Mouse (Mus musculus) myocyte (in vitro differentiated cells): ENCODE results near the gene Clec2l.

Experiments
- CEBPB ChIP-seq: IDR thresholded peaks from 2 replicates; pipeline ENCODE4 v1.6.1; 2011; ENCODE audit warnings: mild to moderate bottlenecking, moderate library complexity; ENCODE audit not compliant: poor library complexity, insufficient read depth, severe bottlenecking
- E2F4 ChIP-seq: IDR thresholded peaks from one replicate; pipeline ENCODE4 v1.6.1; 2011; ENCODE audit warnings: mild to moderate bottlenecking, control low read depth, moderate library complexity; ENCODE audit not compliant: insufficient read depth
- MYOD1 ChIP-seq, 3 experiments: IDR thresholded peaks; one replicate each; pipeline ENCODE4 v1.6.1; 2011; ENCODE audit warnings: control low read depth in 2 of 3, low read depth in 2 of 3, mild to moderate bottlenecking in 2 of 3, moderate library complexity in 1 of 3; ENCODE audit not compliant: insufficient read length in 2 of 3, control insufficient read depth in 1 of 3
- MYOG ChIP-seq, 3 experiments: IDR thresholded peaks; one replicate each; pipeline ENCODE4 v1.6.1; 2011; ENCODE audit warnings: control low read depth in 2 of 3, low read depth in 2 of 3, mild to moderate bottlenecking in 2 of 3; ENCODE audit not compliant: insufficient read length in 2 of 3, control insufficient read depth in 1 of 3, insufficient read depth in 1 of 3
- POLR2A ChIP-seq: IDR thresholded peaks from one replicate; pipeline ENCODE4 v1.6.1; 2011; ENCODE audit warnings: low read depth, mild to moderate bottlenecking, control low read depth, moderate library complexity; ENCODE audit not compliant: insufficient read length
- POLR2AphosphoS2 ChIP-seq: IDR thresholded peaks from one replicate; pipeline ENCODE4 v1.6.1; 2011; ENCODE audit warnings: low read depth, control low read depth; ENCODE audit not compliant: insufficient read length
- REST ChIP-seq: IDR thresholded peaks from one replicate; pipeline ENCODE4 v1.6.1; 2011; ENCODE audit warnings: mild to moderate bottlenecking, control low read depth, moderate library complexity; ENCODE audit not compliant: insufficient read depth, insufficient read length
- SRF ChIP-seq: IDR thresholded peaks from one replicate; pipeline ENCODE4 v1.6.1; 2011; ENCODE audit warnings: low read depth; ENCODE audit not compliant: control insufficient read depth, insufficient read length
- TCF12 ChIP-seq: IDR thresholded peaks from one replicate; pipeline ENCODE4 v1.6.1; 2011; ENCODE audit warnings: mild to moderate bottlenecking, control low read depth; ENCODE audit not compliant: poor library complexity, insufficient read depth, severe bottlenecking
- USF1 ChIP-seq: IDR thresholded peaks from one replicate; pipeline ENCODE4 v1.6.1; 2011; ENCODE audit warnings: low read depth, mild to moderate bottlenecking, control low read depth, moderate library complexity

GRCm38 (mm10) chr6:38687216-38687615 is 24.3 kb downstream of the Clec2l start:
- TF ChIP-seq POLR2A (no peak), CEBPB (no peak), TCF12 (no peak), MYOG (IDR thresholded peaks at IDR 0.05; ENCODE audit: control insufficient read depth in 1 of 3, insufficient read depth in 1 of 3, insufficient read length in 2 of 3, low read depth in 2 of 3) (no peak), E2F4 (no peak), USF1 (no peak), SRF (no peak), REST (no peak), POLR2AphosphoS2 (no peak), MYOD1 (IDR thresholded peaks at IDR 0.05; ENCODE audit: control insufficient read depth in 1 of 3, insufficient read length in 2 of 3, low read depth in 2 of 3) (no peak)
